Mouse (Mus musculus): Measurements from ENCODE around the gene Syt9. TPM values are rescaled to one million over a fixed set of nuclear protein-coding genes. Genes with fewer than 3 reads are reported as not detected.
A peak's percentile ranks its signal among the peaks of the same experiment; 100 is the strongest.

Syt9 gene
- polyA plus RNA-seq, 1 experiment from 2014 or later, result 6.9 TPM

- peak; percentile 14; the same call in 1 of the 2 replicates for ATAC-seq (replicated peaks; ENCODE audit: low FRiP score, low TSS enrichment, low read depth)
- WGBS, result 10% methylated on average over 13 of the region's 13 CpGs
These were observed 224.9 kb downstream of the Syt9 start for GRCm38 (mm10) chr7:107595426-107595825.

GRCm38 (mm10) chr7:107596753-107597152, 226.2 kb downstream of the Syt9 start:
- H3K36me3 ChIP-seq (ENCODE audit: control insufficient read depth, insufficient read depth, low read length), result peaks cover 4% of the 10 kb centered on the region
- no peak overlapping the region for H3K27ac ChIP-seq (ENCODE audit: low read depth)
- H3K4me3 ChIP-seq (ENCODE audit: low read depth, low read length), result no peak overlapping the region
- no peak overlapping the region for H3K4me2 ChIP-seq (ENCODE audit: low read length)
- no peak overlapping the region for H3K9ac ChIP-seq (ENCODE audit: low read length)
- H3K9me3 ChIP-seq (ENCODE audit: control insufficient read depth, low read length), result no peaks in the 10 kb centered on the region
- no peaks in the 10 kb centered on the region for H3K27me3 ChIP-seq (replicated peaks; ENCODE audit: control insufficient read depth, insufficient read depth, low read length)
- no peak for DNase-seq (ENCODE audit: low spot score)
- no peak for ATAC-seq (replicated peaks; ENCODE audit: low FRiP score, low TSS enrichment, low read depth)
- H3K4me1 ChIP-seq (replicated peaks; ENCODE audit: control insufficient read depth, insufficient read depth, low read length), result peaks cover 2% of the 10 kb centered on the region; the same call in 1 of the 2 replicates

More at GRCm38 (mm10) chr7:107595426-107595825, 224.9 kb downstream of the Syt9 start:
- Histone ChIP-seq H3K27me3 (replicated peaks; ENCODE audit: control insufficient read depth, insufficient read depth, low read length) (no peaks in the 10 kb centered on the region), H3K4me3 (ENCODE audit: low read depth, low read length) (peak overlapping the region; percentile 56), H3K4me2 (ENCODE audit: low read length) (peak overlapping the region; percentile 81), H3K9me3 (ENCODE audit: control insufficient read depth, low read length) (no peaks in the 10 kb centered on the region), H3K27ac (ENCODE audit: low read depth) (no peak overlapping the region), H3K36me3 (ENCODE audit: control insufficient read depth, insufficient read depth, low read length) (peaks cover 11% of the 10 kb centered on the region), H3K9ac (ENCODE audit: low read length) (peak overlapping the region; percentile 42), H3K4me1 (replicated peaks; ENCODE audit: control insufficient read depth, insufficient read depth, low read length) (peaks cover 2% of the 10 kb centered on the region; the same call in 1 of the 2 replicates)
- no peak for DNase-seq (ENCODE audit: low spot score)

- 79% methylated on average over 3 of the region's 3 CpGs for WGBS
- Histone ChIP-seq H3K27ac (ENCODE audit: low read depth) (no peak overlapping the region), H3K4me2 (ENCODE audit: low read length) (no peak overlapping the region)
These were observed 227.4 kb downstream of the Syt9 start for GRCm38 (mm10) chr7:107597956-107598355.

More at GRCm38 (mm10) chr7:107597956-107598355, 227.4 kb downstream of the Syt9 start:
- no peak overlapping the region for H3K9ac ChIP-seq (ENCODE audit: low read length)
- ATAC-seq (replicated peaks; ENCODE audit: low FRiP score, low TSS enrichment, low read depth) (no peak), DNase-seq (ENCODE audit: low spot score) (no peak)
- no peaks in the 10 kb centered on the region for H3K9me3 ChIP-seq (ENCODE audit: control insufficient read depth, low read length)
- H3K27me3 ChIP-seq (replicated peaks; ENCODE audit: control insufficient read depth, insufficient read depth, low read length), result no peaks in the 10 kb centered on the region
- no peak overlapping the region for H3K4me3 ChIP-seq (ENCODE audit: low read depth, low read length)
- peaks cover 2% of the 10 kb centered on the region; the same call in 1 of the 2 replicates for H3K4me1 ChIP-seq (replicated peaks; ENCODE audit: control insufficient read depth, insufficient read depth, low read length)
- no peaks in the 10 kb centered on the region for H3K36me3 ChIP-seq (ENCODE audit: control insufficient read depth, insufficient read depth, low read length)

Other genes starting within 250 kb of the Syt9 start
- gene Olfr715, start 239.6 kb upstream of the Syt9 start, polyA plus RNA-seq (2014; fragmentation: Nextera tagmentation; extraction: Ambion mirVana), result not detected in 2 replicates
- gene Olfr716, start 232.4 kb upstream of the Syt9 start, polyA plus RNA-seq (2014; fragmentation: Nextera tagmentation; extraction: Ambion mirVana), result not detected in 2 replicates
- not detected in 2 replicates for gene Nlrp14, start 203.7 kb upstream of the Syt9 start, polyA plus RNA-seq (2014; fragmentation: Nextera tagmentation; extraction: Ambion mirVana)
- not detected in 2 replicates for gene Rbmxl2, start 161.3 kb upstream of the Syt9 start, polyA plus RNA-seq (2014; fragmentation: Nextera tagmentation; extraction: Ambion mirVana)
- gene Olfml1, start 196.7 kb downstream of the Syt9 start, polyA plus RNA-seq (2014; fragmentation: Nextera tagmentation; extraction: Ambion mirVana), result 18.6 and 24.3 TPM in 2 replicates
- gene Ppfibp2, start 224.5 kb downstream of the Syt9 start, polyA plus RNA-seq (2014; fragmentation: Nextera tagmentation; extraction: Ambion mirVana), result 11.2 and 12.8 TPM in 2 replicates